Mouse (Mus musculus): ENCODE results near the gene Gm28551. TPM values are rescaled to one million over a fixed set of nuclear protein-coding genes. Genes with fewer than 3 reads are reported as not detected.

The Gm28551 gene
- polyA plus RNA-seq (2014; fragmentation: Illumina TruSeq; extraction: RNeasy Lipid Tissue Mini Kit (QIAGEN cat#74804); ENCODE audit: low read depth, low replicate concordance): not detected

GRCm38 (mm10) chr1:53352327-53353261, at the start of gene Gm28551, which contains the start of the genes Asdurf and Asnsd1:
Gene Gm28551, minus strand, starts transcription at chr1:53352667.
Gene Asdurf, minus strand, starts transcription at chr1:53352619.
Gene Asnsd1, minus strand, starts transcription at chr1:53352752.

GRCm38 (mm10) chr1:53312989-53313967, 39.2 kb downstream of the Gm28551 start, which contains the start of gene Osgepl1:
Gene Osgepl1, plus strand, starts transcription at chr1:53313624.

GRCm38 (mm10) chr1:53296581-53297383, 55.7 kb downstream of the Gm28551 start, which contains the start of the genes Pms1, Ormdl1 and Gm28778:
Gene Pms1, minus strand, starts transcription at chr1:53297018.
Gene Ormdl1, plus strand, starts transcription at chr1:53297095.
Gene Gm28778, plus strand, starts transcription at chr1:53297111.

Other genes with a start within 250 kb of the Gm28551 start
- gene 1700019A02Rik, start 165.0 kb downstream of the Gm28551 start, polyA plus RNA-seq (2014; fragmentation: Illumina TruSeq; extraction: RNeasy Lipid Tissue Mini Kit (QIAGEN cat#74804); ENCODE audit: low read depth, low replicate concordance): 8.0 TPM
- gene Pms1, start 55.6 kb downstream of the Gm28551 start, polyA plus RNA-seq (2014; fragmentation: Illumina TruSeq; extraction: RNeasy Lipid Tissue Mini Kit (QIAGEN cat#74804); ENCODE audit: low read depth, low replicate concordance): 2.2 TPM
- gene Ormdl1, start 55.6 kb downstream of the Gm28551 start, polyA plus RNA-seq (2014; fragmentation: Illumina TruSeq; extraction: RNeasy Lipid Tissue Mini Kit (QIAGEN cat#74804); ENCODE audit: low read depth, low replicate concordance): 23.9 TPM
- not detected for gene Gm28778, start 55.6 kb downstream of the Gm28551 start, polyA plus RNA-seq (2014; fragmentation: Illumina TruSeq; extraction: RNeasy Lipid Tissue Mini Kit (QIAGEN cat#74804); ENCODE audit: low read depth, low replicate concordance)
- gene Osgepl1, start 39.0 kb downstream of the Gm28551 start, polyA plus RNA-seq (2014; fragmentation: Illumina TruSeq; extraction: RNeasy Lipid Tissue Mini Kit (QIAGEN cat#74804); ENCODE audit: low read depth, low replicate concordance): 14.9 TPM
- not detected for gene Asdurf, start within 50 bp of the Gm28551 start, polyA plus RNA-seq (2014; fragmentation: Illumina TruSeq; extraction: RNeasy Lipid Tissue Mini Kit (QIAGEN cat#74804); ENCODE audit: low read depth, low replicate concordance)
- 44.4 TPM for gene Asnsd1, start 85 bp upstream of the Gm28551 start, polyA plus RNA-seq (2014; fragmentation: Illumina TruSeq; extraction: RNeasy Lipid Tissue Mini Kit (QIAGEN cat#74804); ENCODE audit: low read depth, low replicate concordance)

Measured in adipose tissue, adult 10 weeks (tissue).